Mouse (Mus musculus) adrenal gland, adult 8-10 months (tissue): Measurements from ENCODE around the gene Amn1. TPM values are rescaled to one million over a fixed set of nuclear protein-coding genes. Genes with fewer than 3 reads are reported as not detected.
"Not testable (repeated sequence)": the region's sequence is repeated elsewhere in the genome, so short reads cannot be mapped to it uniquely, and the experiment has no call there.

Experiments used
- DNase-seq: peaks from one replicate; pipeline ENCODE4 v3.0.0; 2022
- total RNA-seq, 4 experiments: library from RNA; stranded (reverse); gene quantifications; 2 replicates each; pipeline ENCODE4 v1.2.4; 2022

Amn1 gene
- total RNA-seq, 4 experiments from 2014 or later, result 26.3 to 38.3 (median 29.6) TPM

DNA sequence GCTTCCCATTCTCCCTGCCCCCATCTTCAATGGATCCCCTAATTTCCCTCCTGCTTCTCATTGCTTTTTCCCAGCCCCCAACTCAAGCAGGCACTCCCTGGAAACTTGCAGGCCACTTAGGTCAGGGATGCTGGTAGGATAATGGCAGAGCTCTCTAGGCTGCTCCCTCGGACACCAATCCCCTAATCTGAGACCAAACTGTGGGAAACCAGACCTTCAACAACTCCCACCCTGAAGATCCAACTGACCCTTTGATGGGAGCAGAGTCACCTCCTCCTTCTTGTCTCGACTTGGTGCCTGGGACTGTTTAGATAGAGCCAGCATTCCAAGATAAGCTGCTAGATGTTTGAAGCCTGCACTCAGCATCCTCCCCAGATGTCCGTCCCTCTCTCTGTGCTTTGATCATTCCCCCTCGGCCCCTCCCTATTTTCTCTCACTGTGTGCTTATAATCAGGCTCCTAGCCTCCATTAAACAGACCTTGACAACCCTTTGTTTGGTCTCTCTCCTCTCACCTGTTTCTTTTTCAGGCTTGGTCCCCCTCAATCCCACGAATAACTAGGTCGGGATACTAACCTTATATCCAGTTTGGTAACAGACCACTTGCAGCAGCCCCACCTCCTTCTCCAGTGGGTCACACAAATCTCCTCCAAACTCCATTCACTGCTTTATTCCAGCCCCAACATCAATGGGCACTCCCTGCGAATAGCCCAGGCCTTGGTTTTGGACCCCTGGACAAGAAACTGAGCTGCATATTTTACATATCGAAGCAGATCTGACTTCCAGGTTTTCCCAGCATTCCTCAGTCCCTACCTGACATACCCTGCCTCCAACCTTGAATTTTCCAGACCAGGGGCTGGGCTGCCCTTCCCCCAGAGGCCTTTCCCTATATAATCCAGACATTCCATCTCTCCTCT, 34.1 kb downstream of the Amn1 start:
- DNase-seq, result no peak

DNA sequence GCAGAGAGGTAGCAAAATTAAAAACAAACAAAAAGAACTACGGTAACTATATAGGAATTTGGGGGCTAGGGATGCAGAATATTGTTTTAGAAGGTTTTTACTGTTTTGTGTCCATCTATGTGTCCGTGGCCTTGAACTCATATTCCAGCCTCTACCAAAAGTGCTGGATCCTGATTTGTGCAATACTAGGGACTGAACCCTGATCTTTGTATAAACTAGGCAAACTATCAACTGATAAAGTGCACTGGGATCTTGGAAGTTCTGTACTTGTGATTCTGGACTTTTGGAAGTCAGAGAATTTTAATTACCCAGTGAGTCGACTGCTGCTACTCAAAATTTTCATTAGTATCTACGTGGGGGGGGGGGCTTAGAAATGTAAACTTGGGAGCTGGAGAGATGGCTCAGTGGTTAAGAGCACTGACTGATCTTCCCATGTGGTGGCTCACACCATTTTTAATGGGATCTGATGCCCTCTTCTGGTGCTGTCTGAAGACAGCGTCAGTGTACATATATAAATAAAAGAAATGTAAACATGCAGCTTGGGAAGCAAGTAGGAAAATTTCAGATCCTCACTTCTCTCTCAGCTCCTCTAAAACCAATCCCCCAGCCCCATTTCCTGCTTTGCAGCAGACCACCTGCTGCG, 34.9 kb downstream of the Amn1 start:
- DNase-seq, result no peak

DNA sequence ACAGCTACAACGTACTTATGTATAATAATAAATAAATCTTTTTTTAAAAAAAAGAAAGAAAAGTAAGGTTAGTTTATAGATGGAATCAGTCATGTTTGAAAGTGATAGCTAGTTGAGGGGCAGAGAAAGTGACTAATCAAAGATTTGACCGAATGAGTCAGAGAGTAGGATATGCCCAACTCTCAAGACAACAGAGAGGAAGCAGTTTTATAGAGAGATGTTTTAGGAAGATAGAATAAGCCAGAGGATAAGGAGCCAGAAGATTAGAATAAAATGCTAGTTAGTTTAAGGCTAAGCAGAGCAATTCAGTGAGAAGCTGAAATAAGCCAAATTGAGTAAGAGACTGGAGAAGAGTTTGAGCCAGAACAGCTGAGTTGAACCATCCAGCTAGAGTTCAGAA, 36.4 kb downstream of the Amn1 start:
- DNase-seq, result no peak

DNA sequence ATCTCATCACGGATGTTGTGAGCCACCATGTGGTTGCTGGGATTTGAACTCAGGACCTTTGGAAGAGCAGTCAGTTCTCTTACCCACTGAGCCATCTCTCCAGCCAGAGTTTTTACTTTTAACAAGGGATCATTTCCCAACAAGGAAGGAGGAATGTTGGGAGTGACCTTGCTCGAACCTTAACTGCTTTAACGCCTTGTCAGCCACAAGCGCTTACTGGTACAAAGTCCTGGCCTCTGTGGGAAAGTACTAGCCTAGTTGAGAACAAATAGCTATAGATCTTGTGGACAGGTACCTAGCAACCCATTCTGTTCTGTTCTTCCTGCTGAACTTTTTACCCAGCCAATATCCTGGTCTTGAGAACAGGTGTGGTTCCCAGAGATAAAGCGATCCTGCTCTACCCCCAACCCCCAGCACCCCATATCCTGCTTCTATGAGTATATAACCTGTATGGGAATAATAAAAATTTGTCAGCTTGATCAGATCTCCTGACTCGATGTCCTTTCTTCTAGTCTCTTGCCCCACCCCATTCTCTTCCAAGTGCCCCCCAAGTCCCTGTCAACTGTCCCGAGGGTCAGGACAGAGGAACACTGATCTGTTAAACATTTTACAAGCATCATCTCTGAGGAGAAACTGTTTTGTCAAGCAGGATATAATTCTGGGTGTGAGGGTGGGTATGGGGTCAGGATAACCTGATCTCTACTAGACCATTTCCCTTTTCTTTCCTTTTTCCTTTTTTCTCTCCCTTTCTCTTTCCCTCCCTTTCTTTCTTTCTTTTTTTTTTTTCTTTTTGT, 39.9 kb downstream of the Amn1 start:
- DNase-seq, result no peak

DNA sequence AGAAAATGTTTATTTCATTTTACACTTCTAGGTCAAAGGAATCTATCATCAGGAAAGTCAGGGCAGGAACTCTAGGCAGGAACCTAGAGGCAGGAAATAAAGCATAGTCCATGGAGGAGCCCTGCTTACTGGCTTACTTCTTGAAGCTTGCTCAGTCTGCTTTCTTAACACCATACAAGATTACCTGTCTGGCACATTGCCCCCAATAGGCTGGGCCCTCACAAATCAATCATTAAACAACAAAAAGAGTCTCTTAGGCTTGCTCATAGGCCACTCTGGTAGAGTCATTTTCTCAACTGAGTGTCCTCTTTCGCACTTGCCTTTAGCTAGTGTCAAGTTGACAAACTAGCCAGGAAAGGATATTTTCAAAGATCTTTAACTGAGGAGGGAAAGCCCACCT, 43.4 kb downstream of the Amn1 start:
- DNase-seq, result no peak

DNA sequence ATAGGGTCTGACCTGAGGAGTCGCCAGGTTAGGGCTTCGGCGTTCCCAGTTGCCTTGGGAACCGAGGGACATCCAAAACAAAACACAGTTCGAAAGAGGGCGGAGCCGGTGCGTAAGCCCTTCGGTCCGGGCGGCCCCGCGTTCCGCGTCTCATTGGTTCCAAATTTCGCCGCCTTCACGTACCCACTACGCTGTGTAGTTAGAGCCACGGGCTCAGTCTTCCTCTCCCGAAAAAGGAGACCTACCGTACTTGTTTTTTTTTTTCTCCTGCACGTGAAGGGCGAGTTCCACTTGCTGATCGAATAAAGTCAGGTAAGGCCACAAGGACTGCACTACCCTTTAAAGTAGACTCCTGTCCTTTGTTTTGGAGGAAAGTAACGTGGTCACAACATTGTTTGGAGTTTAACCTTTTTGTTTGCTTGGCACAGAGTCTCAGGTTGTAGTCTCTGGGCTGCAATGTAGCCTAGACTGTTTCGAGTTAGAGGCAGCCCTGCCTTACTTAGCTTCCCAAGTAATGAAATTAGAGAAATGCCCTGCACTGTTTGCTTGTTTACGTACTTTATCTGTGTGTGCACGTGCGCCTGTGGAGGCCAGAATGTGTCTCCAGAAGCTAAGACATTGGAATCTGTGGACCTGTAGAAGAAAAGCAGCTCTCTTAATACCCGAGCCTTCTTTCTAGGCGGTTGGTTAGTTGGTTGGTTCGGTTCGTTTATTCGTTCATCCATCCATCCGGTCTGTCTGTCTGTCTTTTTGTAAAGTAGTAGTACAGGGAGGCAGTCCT, 46.9 kb downstream of the Amn1 start:
- DNase-seq, result peak; percentile 83

DNA sequence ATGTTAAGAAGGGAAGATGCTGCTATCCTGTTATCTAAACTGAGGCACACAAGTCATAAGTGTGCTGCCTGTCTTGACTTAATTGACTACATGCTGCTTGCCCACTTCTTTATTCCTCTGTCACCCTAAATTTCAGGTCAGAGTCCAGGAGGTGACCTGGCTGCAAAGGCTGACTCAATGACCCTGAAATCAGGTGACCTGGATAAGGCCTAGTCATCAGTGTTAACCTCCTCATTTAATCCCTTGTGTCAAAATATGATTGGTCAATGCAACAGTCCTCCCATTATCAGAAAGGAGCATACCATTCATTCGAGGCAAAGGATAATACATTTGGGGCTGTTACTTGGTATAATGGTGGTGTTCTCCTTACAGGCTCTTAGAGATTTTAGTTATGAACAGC, 49.0 kb downstream of the Amn1 start, which contains the start of gene Etfbkmt:
TSS of gene Etfbkmt (plus strand) at position 379 of the 400 bp plus-strand sequence.
- DNase-seq, result no peak

DNA sequence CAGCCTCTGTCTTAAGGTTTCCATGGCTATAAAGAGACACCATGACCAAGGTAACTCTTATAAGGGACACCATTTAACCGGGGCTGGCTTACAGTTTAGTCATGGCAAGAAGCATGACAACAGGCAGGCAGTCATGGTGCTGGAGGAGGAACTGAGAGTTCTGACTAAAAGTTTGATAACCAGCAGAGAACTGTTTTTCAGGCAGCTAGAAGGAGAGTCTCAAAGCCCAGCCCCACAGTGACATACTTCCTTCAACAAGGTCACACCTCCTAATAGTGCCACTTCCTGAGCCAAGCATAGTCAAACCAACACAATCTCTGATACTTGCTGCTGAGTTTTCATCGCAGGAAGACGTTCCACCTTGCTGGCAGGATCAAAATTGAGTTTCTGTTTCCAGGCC, 49.5 kb downstream of the Amn1 start:
- DNase-seq, result no peak

DNA sequence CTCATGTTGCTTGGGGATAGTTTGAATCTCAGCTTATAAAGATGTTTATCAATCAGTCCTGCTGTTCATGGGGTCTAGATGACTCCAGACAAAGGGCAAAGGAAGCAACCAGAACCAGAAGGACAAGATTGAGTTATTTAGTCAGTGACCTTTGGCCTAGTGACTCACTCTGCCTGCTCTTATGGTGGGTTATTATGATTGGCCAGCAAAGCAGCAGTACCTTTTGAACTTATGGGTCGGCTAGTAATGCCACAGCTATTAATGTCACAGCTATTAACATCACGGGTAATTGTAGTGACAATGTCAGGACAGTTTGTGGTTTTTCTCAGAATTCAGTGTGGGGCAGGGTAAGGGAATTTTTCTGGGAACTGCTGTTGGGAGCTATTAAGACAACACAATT, 50.6 kb downstream of the Amn1 start:
- no peak for DNase-seq

DNA sequence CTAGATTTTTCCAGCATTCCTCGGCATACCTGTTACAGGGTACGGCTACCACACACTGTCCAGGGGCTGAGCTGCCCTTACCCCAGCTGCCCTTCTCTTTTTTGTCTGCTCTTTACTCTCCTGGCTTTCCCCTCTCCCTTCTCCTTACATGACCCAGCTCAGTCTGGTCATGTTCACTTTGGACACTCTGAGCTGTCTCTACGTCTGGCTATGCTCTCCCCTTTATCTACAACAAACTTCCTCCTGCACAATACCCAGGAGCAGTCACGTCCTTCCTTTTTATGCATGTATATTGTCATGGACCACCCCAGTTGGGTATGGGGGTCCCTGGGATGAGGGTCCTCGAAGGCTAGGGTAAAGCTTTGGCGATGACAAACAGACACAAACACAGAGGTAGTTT, 52.9 kb downstream of the Amn1 start:
- DNase-seq, result no peak

DNA sequence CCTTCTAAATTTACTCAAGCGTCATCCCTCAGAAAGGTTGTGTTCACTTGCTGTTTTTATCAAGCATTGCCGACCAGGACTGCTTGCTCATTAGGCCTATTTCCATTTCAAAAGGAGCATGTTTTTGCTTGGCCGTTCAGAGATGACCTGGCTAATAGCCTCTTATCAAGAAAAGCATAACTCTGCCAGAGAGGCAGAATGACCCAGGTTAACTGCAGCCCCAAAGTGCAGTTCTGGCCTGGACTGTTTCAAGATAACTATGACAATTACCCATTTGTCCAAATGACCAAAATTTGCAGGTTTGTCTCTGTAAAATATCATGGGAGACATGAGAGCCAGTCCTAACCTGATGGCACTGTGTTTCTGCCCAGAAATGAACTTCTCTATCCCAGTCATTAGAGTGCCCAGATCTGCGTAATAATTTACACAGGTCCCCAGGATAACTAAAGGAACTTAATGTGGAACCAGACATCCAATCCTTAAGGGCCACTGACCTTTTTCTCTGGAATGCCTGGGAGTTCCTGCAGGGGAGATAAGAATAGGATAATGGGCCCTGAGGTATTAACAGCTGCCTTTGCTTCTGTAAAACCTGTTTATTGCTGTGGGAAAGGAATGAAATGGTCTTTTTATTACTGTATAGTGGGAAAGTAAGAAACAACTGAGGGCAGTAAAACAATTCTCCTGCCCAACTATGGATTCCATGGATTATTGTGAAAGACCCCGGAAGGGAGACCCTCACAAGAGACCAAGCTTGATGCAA, 53.9 kb downstream of the Amn1 start:
- no peak for DNase-seq

DNA sequence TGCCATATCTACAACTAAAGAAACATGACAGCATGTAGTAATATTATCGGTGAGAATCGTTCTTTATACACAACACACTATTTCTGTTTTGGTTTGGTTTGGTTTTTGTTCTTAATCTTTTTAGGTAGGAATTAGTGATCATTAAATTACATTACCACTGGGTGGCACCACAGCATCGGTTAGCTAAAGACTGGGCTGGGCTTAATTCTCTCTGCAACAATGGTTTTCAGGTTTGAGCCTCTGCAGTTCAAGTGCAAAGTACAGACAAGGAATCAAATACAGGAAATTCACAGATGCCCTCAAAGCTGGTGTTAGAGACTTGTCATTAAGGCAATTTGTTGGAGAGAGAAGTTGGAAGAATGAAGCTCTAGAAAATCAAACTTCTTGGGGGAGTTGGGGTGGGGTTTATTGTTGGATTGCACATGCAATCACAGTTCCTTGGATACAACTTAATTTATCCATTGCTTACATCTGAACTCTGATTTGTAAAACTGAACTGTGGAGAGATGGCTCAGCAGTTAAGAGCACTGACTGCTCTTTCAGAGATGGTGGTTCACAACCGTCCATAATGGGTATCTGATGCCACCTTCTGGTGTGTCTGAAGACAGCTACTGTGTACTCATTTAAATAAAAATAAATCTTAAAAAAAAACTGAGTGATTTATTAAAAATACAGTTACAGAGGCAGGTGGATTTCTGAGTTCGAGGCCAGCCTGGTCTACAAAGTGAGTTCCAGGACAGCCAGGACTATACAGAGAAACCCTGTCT, 56.0 kb downstream of the Amn1 start:
- no peak for DNase-seq

DNA sequence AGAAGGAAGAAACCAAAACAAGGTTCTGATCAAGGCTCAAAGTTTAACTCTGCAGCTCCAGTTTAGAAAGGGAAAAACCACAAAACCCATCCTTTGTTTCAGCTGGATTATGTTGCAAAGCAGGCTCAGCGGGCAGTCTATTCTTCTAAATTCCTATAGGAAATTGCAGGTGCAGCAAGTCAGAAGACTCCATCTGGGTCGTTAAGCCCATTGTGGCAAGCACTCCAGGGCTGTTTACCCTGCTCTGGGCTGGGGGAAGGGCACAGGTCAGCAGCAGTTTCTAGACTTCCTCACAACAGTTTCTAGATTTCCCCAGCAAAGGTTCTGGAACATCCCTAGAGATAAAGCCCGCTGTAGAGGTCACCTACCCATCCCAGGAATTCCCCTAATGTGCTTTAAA, 57.4 kb downstream of the Amn1 start:
- no peak for DNase-seq

DNA sequence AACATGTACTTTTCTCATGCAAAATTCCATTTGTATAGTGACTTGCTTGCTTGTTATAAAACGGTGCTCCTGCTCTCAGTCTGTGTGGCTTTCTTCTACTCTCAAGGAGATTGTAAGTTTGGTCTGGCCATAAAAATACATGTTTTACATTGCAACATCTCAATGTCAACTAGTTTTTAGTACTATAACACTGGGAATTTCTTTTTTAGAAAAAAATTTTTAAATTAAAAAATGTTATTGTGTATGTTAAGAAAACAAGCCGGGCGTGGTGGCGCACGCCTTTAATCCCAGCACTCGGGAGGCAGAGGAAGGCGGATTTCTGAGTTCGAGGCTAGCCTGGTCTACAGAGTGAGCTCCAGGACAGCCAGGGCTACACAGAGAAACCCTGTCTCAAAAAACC, 58.6 kb downstream of the Amn1 start, which contains the start of gene Gm10203:
TSS of gene Gm10203 (plus strand) at position 301 of the 400 bp plus-strand sequence.
- not testable (repeated sequence) for DNase-seq

DNA sequence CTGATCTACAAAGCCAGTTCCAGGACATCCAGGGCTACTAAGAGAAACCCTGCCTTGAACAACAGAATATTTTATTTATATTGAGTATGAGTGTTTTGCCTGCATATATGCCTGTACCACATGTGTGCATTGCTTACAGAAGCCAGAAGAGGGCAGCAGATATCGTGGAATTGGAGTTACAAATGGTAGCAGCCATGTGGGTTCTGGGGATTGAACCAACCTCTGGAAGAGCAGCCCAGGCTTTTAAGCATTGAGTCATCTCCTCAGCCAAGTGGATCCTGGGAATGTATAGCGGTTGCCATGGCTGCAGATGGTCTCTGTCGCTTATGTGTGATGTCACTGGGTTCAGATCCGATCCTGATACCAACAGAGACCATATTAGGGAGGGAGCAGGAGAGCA, 61.8 kb downstream of the Amn1 start:
- no peak for DNase-seq

DNA sequence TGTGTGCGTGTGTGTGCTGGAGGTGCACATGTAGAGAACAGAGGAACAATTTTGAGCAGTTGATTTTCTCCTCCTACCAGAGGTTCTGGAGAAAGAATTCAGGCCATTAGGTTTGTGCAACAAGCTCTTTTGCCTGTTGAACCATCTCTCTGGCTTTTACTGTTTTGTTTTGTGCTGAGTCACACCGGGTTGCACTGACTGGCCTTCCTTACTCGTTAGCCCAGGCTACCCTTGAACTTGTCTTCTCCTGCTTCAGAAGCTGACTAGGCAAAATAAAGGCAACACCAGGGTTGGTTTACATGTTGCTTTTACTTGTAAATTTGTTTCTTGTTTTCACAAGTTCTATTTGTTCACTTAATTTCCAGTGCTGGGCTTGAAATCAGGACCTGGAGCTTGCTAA, 65.5 kb downstream of the Amn1 start:
- no peak for DNase-seq

DNA sequence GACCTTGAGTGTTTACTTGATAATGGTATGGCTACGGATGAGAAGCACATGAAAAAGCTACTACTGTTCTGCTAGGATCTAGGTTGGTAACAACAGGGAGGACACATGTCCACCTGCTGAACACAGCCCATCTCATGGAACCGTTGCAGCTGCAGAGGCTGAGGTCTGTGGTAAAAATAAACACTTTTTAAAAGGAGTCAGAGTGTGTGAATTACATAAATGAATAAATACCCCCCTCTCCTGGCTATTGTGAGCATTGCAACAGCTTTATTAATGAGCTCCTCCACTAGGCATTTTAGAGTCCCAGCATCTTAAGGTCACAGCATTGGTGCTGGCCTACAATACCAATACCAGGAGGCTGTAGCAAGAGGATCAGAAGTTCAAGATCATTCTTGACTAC, 68.7 kb downstream of the Amn1 start:
- no peak for DNase-seq

DNA sequence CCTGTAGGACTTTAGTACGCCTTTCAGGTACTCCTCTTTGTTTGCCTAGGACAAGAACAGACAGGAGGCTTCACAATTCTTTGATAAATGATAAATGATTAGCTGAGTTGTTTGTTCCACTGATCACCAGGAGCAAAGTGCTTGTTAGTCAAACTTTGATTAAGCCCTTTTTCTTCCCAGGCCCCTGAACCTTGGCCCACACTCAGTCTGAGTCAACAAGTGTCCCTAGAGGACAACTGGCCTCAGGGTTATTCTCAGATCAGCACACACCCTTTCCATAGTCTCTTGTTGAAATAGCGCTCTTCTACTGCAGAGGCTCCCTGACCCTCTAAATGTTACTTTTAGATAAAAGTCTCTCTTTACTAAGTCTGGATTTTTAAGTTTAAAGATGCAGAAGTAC, 69.6 kb downstream of the Amn1 start:
- DNase-seq, result peak; percentile 55

DNA sequence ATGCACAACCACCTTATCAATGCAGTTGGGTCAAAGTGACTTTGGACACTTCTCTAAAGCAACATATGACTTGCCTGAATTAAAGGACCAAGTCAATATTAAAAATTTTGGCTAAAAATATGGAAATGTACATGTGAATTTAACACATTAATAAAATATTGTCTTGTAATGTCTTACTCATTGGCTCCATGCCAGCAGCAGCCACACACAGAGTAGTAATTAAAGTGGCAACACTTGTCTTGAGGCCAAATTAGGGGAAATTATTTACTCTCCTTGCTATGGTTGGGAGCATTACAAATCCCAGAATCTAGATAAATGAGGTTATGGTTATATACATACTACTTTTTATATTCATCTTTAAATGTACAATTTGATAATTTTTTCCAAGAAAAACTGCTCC, 71.5 kb downstream of the Amn1 start:
- DNase-seq, result no peak

DNA sequence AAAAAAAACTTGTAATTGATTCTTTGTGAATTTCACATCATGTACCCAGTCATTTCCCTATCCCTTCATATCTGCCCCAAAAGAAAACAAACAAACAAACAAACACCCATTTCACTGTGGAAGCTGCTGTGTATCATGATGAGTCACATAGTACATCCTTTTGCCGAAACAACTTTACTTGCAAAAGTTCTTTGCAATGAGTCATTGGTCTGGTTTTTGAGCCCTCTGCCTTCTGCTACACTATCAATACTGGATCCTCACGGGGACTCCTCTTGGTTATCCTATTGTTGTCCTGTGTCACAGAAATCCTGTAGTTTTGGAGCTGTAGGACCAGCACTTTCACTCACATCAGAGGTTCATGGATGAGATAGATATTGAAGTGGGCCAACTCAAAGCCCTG, 79.6 kb downstream of the Amn1 start:
- DNase-seq, result no peak

DNA sequence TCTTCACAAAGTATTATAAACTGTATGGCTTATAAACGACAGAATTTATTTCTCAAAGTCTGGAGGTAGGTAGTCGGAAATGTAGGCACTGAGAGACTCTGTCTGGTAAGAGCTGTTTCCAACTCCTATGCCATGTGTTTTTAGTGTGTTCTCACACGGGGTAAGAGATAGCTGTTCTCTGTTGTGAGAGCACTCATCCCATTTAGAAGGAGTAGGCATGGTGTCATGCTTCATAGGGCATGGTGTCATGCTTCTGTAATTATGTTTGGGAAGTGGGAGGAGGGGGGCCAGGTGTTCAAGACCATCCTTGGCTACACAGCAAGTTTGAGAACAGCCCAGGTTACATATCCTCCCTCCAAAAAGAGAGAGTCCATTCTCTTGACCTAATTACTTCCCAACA, 80.9 kb downstream of the Amn1 start:
- DNase-seq, result no peak
